Mouse (Mus musculus): ENCODE measurements around the gene Otp.

Otp gene

GRCm38 (mm10) chr13:94875396-94875880, at the start of gene Otp:
Gene Otp, plus strand, starts transcription at chr13:94875602.
- DNase-seq: no peak

GRCm38 (mm10) chr13:94826389-94826788, 49.0 kb upstream of the Otp start:
- no peak for DNase-seq

GRCm38 (mm10) chr13:94826986-94827385, 48.4 kb upstream of the Otp start:
- no peak for DNase-seq

- DNase-seq: no peak
These were observed 47.6 kb upstream of the Otp start for GRCm38 (mm10) chr13:94827847-94828246.

- DNase-seq: no peak
These were observed 37.2 kb upstream of the Otp start for GRCm38 (mm10) chr13:94838047-94838720.

GRCm38 (mm10) chr13:94838756-94839337, 36.6 kb upstream of the Otp start:
- no peak for DNase-seq

- DNase-seq: no peak
These were observed 32.2 kb upstream of the Otp start for GRCm38 (mm10) chr13:94843236-94843635.

- no peak for DNase-seq
These were observed 27.5 kb upstream of the Otp start for GRCm38 (mm10) chr13:94847870-94848269.

- DNase-seq: no peak
These were observed 26.1 kb upstream of the Otp start for GRCm38 (mm10) chr13:94849351-94849750.

- no peak for DNase-seq
These were observed 17.3 kb upstream of the Otp start for GRCm38 (mm10) chr13:94858016-94858575.

- DNase-seq: no peak
These were observed 16.1 kb upstream of the Otp start for GRCm38 (mm10) chr13:94859256-94859655.

- DNase-seq: no peak
These were observed 12.7 kb upstream of the Otp start for GRCm38 (mm10) chr13:94862491-94863230.

- no peak for DNase-seq
These were observed 8.5 kb upstream of the Otp start for GRCm38 (mm10) chr13:94866906-94867305.

- no peak for DNase-seq
These were observed 7.6 kb upstream of the Otp start for GRCm38 (mm10) chr13:94867772-94868171.

GRCm38 (mm10) chr13:94868478-94868950, 6.9 kb upstream of the Otp start:
- peak; percentile 30 for DNase-seq

GRCm38 (mm10) chr13:94869541-94869940, 5.9 kb upstream of the Otp start:
- DNase-seq: no peak

- DNase-seq: no peak
These were observed 5.3 kb upstream of the Otp start for GRCm38 (mm10) chr13:94870071-94870460.

- DNase-seq: no peak
These were observed 4.8 kb upstream of the Otp start for GRCm38 (mm10) chr13:94870461-94871186.

GRCm38 (mm10) chr13:94871806-94872320, 3.5 kb upstream of the Otp start:
- no peak for DNase-seq

- DNase-seq: no peak
These were observed 3.0 kb upstream of the Otp start for GRCm38 (mm10) chr13:94872439-94872838.

- no peak for DNase-seq
These were observed 2.0 kb upstream of the Otp start for GRCm38 (mm10) chr13:94873111-94874038.
